Mouse (Mus musculus) MEL (cell line): ENCODE measurements at regions not wholly inside any gene's neighbourhood (a gene's known extent, or its start where the extent isn't known, plus 50 kb on each side); places are given as distances from the start of the nearest gene placed in this dataset.

Source experiments
- CTCF ChIP-seq, 3 experiments: IDR thresholded peaks in 2 of 3; conservative IDR thresholded peaks in 1 of 3; 2 replicates each; pipeline ENCODE4 v1.5.1; 2011 to 2012; ENCODE audit warnings: low read length in 3 of 3, low read depth in 2 of 3, mild to moderate bottlenecking in 2 of 3, improper control_type of control experiment in 1 of 3, inconsistent platforms in 1 of 3, mixed read lengths in 1 of 3, moderate library complexity in 1 of 3; ENCODE audit not compliant: control insufficient read depth in 1 of 3, insufficient read depth in 1 of 3, poor library complexity in 1 of 3, severe bottlenecking in 1 of 3
- ELF1 ChIP-seq: IDR thresholded peaks from 2 replicates; pipeline ENCODE4 v1.6.1; 2014; ENCODE audit warnings: low read depth, mild to moderate bottlenecking, inconsistent platforms, low read length, improper control_type of control experiment, moderate library complexity
- GABPA ChIP-seq: IDR thresholded peaks from 2 replicates; pipeline ENCODE4 v1.6.1; 2012; ENCODE audit warnings: low read depth, mild to moderate bottlenecking, inconsistent platforms, low read length, improper control_type of control experiment, moderate library complexity
- HCFC1 ChIP-seq: IDR thresholded peaks from 2 replicates; pipeline ENCODE4 v1.6.1; 2012; ENCODE audit warnings: low read depth, mild to moderate bottlenecking, inconsistent platforms, low read length, improper control_type of control experiment, moderate library complexity
- POLR2A ChIP-seq, 2 experiments: IDR thresholded peaks; 2 replicates each; pipeline ENCODE4 v1.6.1; 2011 to 2012; ENCODE audit warnings: low read length in 2 of 2, mild to moderate bottlenecking in 2 of 2, control low read depth in 1 of 2, improper control_type of control experiment in 1 of 2, low read depth in 1 of 2, moderate library complexity in 1 of 2; ENCODE audit not compliant: control insufficient read depth in 1 of 2, insufficient read depth in 1 of 2, poor library complexity in 1 of 2
- RAD21 ChIP-seq: IDR thresholded peaks from 2 replicates; pipeline ENCODE4 v1.6.1; 2011; ENCODE audit warnings: mild to moderate bottlenecking, low read depth, low read length, improper control_type of control experiment
- SMC3 ChIP-seq: IDR thresholded peaks from 2 replicates; pipeline ENCODE4 v1.6.1; 2011; ENCODE audit warnings: low read depth, low read length, improper control_type of control experiment
- ZNF384 ChIP-seq: IDR thresholded peaks from 2 replicates; pipeline ENCODE4 v1.6.1; 2012; ENCODE audit warnings: low read depth, mild to moderate bottlenecking, inconsistent platforms, low read length, improper control_type of control experiment

- TF ChIP-seq SMC3 (no peak), POLR2A (IDR thresholded peaks at IDR 0.05; ENCODE audit: control insufficient read depth in 1 of 2, insufficient read depth in 1 of 2, low read depth in 1 of 2, low read length in 2 of 2, poor library complexity in 1 of 2) (no peak), RAD21 (no peak), CTCF (IDR thresholded peaks at IDR 0.05 in 2 of 3, conservative IDR thresholded peaks at IDR 0.05 in 1 of 3; ENCODE audit: control insufficient read depth in 1 of 3, insufficient read depth in 1 of 3, low read depth in 2 of 3, low read length in 3 of 3, poor library complexity in 1 of 3, severe bottlenecking in 1 of 3) (no peak), GABPA (no peak), ELF1 (no peak), HCFC1 (no peak), ZNF384 (no peak)
Measured at GRCm38 (mm10) chr7:69576596-69576995, 789.9 kb downstream of the Nr2f2 start.
